Mouse (Mus musculus) heart, adult 2 months (tissue): ENCODE measurements around the gene Slc25a26.

Experiments used
- CTCF ChIP-seq: fragments of 200-600 bp; IDR thresholded peaks from 2 replicates; pipeline ENCODE4 v1.8.1; 2022; ENCODE audit warnings: antibody characterized with exemption, mild to moderate bottlenecking, moderate library complexity
- EP300 ChIP-seq: fragments of 200-500 bp; IDR thresholded peaks from 2 replicates; pipeline ENCODE4 v1.6.1; 2011; ENCODE audit warnings: low read depth, low read length, control low read depth; ENCODE audit not compliant: insufficient read depth
- POLR2A ChIP-seq: fragments of 200-500 bp; IDR thresholded peaks from 2 replicates; pipeline ENCODE4 v1.6.1; 2011; ENCODE audit warnings: mild to moderate bottlenecking, low read depth, low read length, control low read depth; ENCODE audit not compliant: insufficient read depth

DNA sequence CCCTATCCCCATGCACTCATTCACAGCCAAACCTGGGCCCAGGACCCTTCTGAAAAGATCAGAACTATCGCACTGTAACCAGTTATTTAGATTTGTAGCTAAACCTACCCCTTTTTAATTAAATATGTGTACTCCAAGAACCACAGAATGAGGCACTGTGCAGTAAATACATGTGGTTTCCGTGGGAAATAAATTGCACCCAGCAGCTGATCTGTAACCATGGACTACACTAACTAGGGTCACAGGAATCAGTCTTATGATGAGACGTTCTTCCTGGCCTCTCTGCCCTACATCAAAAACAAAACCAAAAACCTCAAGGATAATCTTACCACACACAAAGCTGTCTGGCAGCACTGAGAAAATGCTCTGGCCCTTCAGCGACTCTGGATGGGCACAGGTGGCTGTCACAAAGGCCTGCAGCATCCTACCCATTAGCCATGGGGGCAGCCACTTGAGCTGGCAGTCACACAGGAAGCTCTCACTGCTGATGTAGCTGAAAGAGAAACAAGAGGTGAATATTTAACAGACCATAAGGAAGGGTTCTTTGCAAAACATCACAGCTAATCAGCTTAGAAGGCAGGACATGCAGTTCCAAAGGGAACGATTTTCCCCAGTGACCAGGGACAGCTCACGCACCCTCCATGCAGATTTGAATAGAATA is 113.2 kb downstream of the Slc25a26 start:
- no peak for TF ChIP-seq CTCF
- no peak for TF ChIP-seq EP300
- TF ChIP-seq POLR2A, result no peak
